Mouse (Mus musculus): ENCODE measurements at regions not wholly inside any gene's neighbourhood (a gene's known extent, or its start where the extent isn't known, plus 50 kb on each side); places are given as distances from the start of the nearest gene placed in this dataset.

- H3K36me3 ChIP-seq (ENCODE audit: control insufficient read depth, insufficient read depth, low read length): no peaks in the 10 kb centered on the region
- H3K9me3 ChIP-seq (ENCODE audit: control insufficient read depth, low read length): no peaks in the 10 kb centered on the region
- 90% methylated on average over 1 of the region's 1 CpGs for WGBS
- no peak overlapping the region for H3K4me3 ChIP-seq (ENCODE audit: low read depth, low read length)
- no peak overlapping the region for H3K4me2 ChIP-seq (ENCODE audit: low read depth, low read length)
- H3K27ac ChIP-seq (ENCODE audit: low read depth, low read length): no peak overlapping the region
- H3K9ac ChIP-seq (replicated peaks; ENCODE audit: low read depth, low read length): no peak overlapping the region
- H3K27me3 ChIP-seq (ENCODE audit: control insufficient read depth, insufficient read depth, low read length): no peaks in the 10 kb centered on the region
- H3K4me1 ChIP-seq (ENCODE audit: control insufficient read depth, insufficient read depth, low read length): no peaks in the 10 kb centered on the region
- ATAC-seq (ENCODE audit: low read depth): no peak
These were observed 243.4 kb upstream of the Brinp1 start for GRCm38 (mm10) chr4:69197577-69197976.

- H3K4me2 ChIP-seq (ENCODE audit: low read depth, low read length): peak overlapping the region; percentile 60
- no peaks in the 10 kb centered on the region for H3K9me3 ChIP-seq (ENCODE audit: control insufficient read depth, low read length)
- H3K9ac ChIP-seq (replicated peaks; ENCODE audit: low read depth, low read length): peak overlapping the region; percentile 57; the same call in 1 of the 2 replicates
- no peaks in the 10 kb centered on the region for H3K4me1 ChIP-seq (ENCODE audit: control insufficient read depth, insufficient read depth, low read length)
- no peaks in the 10 kb centered on the region for H3K36me3 ChIP-seq (ENCODE audit: control insufficient read depth, insufficient read depth, low read length)
- peak overlapping the region; percentile 41 for H3K4me3 ChIP-seq (ENCODE audit: low read depth, low read length)
- 0 out of 2 replicates have a peak overlapping the region, but pooled peaks have one; percentile 50 for H3K27ac ChIP-seq (ENCODE audit: low read depth, low read length)
- 86% methylated on average over 1 of the region's 1 CpGs for WGBS
- ATAC-seq (ENCODE audit: low read depth): peak; percentile 38; the same call in 1 of the 2 replicates
- no peaks in the 10 kb centered on the region for H3K27me3 ChIP-seq (ENCODE audit: control insufficient read depth, insufficient read depth, low read length)
These were observed 241.9 kb upstream of the Brinp1 start for GRCm38 (mm10) chr4:69196094-69196493.

- Histone ChIP-seq H3K9me3 (ENCODE audit: control insufficient read depth, low read length) (no peaks in the 10 kb centered on the region), H3K9ac (replicated peaks; ENCODE audit: low read depth, low read length) (peak overlapping the region; percentile 57), H3K36me3 (ENCODE audit: control insufficient read depth, insufficient read depth, low read length) (no peaks in the 10 kb centered on the region), H3K27me3 (ENCODE audit: control insufficient read depth, insufficient read depth, low read length) (no peaks in the 10 kb centered on the region), H3K27ac (ENCODE audit: low read depth, low read length) (peak overlapping the region; percentile 50; the same call in 1 of the 2 replicates), H3K4me2 (ENCODE audit: low read depth, low read length) (peak overlapping the region; percentile 60), H3K4me1 (ENCODE audit: control insufficient read depth, insufficient read depth, low read length) (no peaks in the 10 kb centered on the region), H3K4me3 (ENCODE audit: low read depth, low read length) (peak overlapping the region; percentile 41)
- under 1% methylated on average over 13 of the region's 13 CpGs for WGBS
- peak; percentile 95 for ATAC-seq (ENCODE audit: low read depth)
These were observed 241.4 kb upstream of the Brinp1 start for GRCm38 (mm10) chr4:69195645-69196044.
